Mouse (Mus musculus) cerebellum, adult 2 months (tissue): Measurements from ENCODE around the gene Prdm11. TPM values are rescaled to one million over a fixed set of nuclear protein-coding genes. Genes with fewer than 3 reads are reported as not detected.
A peak's percentile ranks its signal among the peaks of the same experiment; 100 is the strongest.

Experiments
- DNase-seq, 2 experiments: peaks; one replicate each; pipeline ENCODE4 v3.0.0; 2021
- H3K27ac ChIP-seq: fragments of 200-500 bp; 2 replicates; pipeline ENCODE4 v1.5.1; 2012; ENCODE audit warnings: low read length, control low read depth, inconsistent platforms; ENCODE audit not compliant: insufficient read depth
- H3K27me3 ChIP-seq: fragments of 200-500 bp; 2 replicates; pipeline ENCODE4 v1.6.1; 2012; ENCODE audit warnings: inconsistent platforms, mild to moderate bottlenecking, low read length, moderate library complexity; ENCODE audit not compliant: control insufficient read depth, insufficient read depth
- H3K4me1 ChIP-seq: fragments of 200-500 bp; 2 replicates; pipeline ENCODE4 v1.6.1; 2011; ENCODE audit warnings: low read length; ENCODE audit not compliant: control insufficient read depth, insufficient read depth
- H3K4me3 ChIP-seq: fragments of 200-500 bp; replicated peaks from 2 replicates; pipeline ENCODE3; 2011; ENCODE audit warnings: mild to moderate bottlenecking, low read depth, low read length, control low read depth; ENCODE audit not compliant: insufficient read depth
- CTCF ChIP-seq: fragments of 200-500 bp; IDR thresholded peaks from 2 replicates; pipeline ENCODE4 v1.5.1; 2011; ENCODE audit warnings: low read depth, mild to moderate bottlenecking, control low read depth, low read length, moderate library complexity, borderline replicate concordance; ENCODE audit not compliant: insufficient read depth
- POLR2A ChIP-seq: fragments of 200-500 bp; IDR thresholded peaks from 2 replicates; pipeline ENCODE4 v1.6.1; 2011; ENCODE audit warnings: low read length, control low read depth, borderline replicate concordance; ENCODE audit not compliant: insufficient read depth
- WGBS: fragments of 180-500 bp; shearing (Covaris S2); methylation state at CpG from one replicate; pipeline ENCODE4 v1.1.7; 2018; 5-methylcytosine and 5-hydroxymethylcytosine counted together
- polyA plus RNA-seq: library from polyadenylated mRNA; depleted of rRNA; stranded (reverse); fragments of >200 nt; gene quantifications from 2 replicates; pipeline ENCODE4 v1.2.3, GENCODE M21; 2012; rRNA removed

The Prdm11 gene
- polyA plus RNA-seq = 10.3 and 11.3 TPM in 2 replicates

- Histone ChIP-seq H3K4me1 (peaks cover 8% of the 10 kb centered on the region), H3K27ac (peak within 1 kb of the TSS; percentile 92), H3K4me3 (peak within 1 kb of the TSS; percentile 96), H3K27me3 (no peaks in the 10 kb centered on the region)
- 1% methylated on average over 90 of the region's 90 CpGs for WGBS
- TF ChIP-seq CTCF = no peak
- no peak for DNase-seq
Observed at GRCm38 (mm10) chr2:93045818-93046508, at the start of gene Prdm11. Gene Prdm11 (minus strand): TSS chr2:93046167.

- H3K27ac ChIP-seq = no peak overlapping the region
- no peak for DNase-seq
- WGBS = 61% methylated on average over 2 of the region's 2 CpGs
- H3K27me3 ChIP-seq = no peaks in the 10 kb centered on the region
- no peak overlapping the region for H3K4me3 ChIP-seq
- no peak for TF ChIP-seq POLR2A
- no peak for TF ChIP-seq CTCF
- 0 out of 2 replicates have a peak, but pooled peaks cover 3% of the 10 kb centered on the region for H3K4me1 ChIP-seq
Observed at GRCm38 (mm10) chr2:93092347-93092746, 46.4 kb upstream of the Prdm11 start.

DNA sequence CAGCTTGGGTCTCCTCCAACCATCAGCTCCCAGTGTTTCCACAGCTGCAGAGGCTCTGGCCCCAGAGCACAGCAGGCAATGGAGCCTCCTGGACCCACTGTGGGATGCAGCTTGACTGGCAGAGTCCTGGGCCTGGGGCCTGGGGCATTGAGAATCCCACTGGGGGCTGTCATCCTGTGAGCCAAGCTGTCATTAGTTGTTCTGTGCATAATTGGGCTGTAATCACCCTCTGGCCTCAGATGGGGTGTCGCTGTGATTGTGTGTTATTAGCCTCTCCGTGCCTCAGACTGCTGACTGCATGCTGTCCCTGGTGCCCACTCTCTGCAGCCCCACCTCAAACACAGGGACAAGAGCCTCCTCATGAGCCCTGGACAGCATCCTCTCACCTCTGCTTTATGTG, 45.7 kb upstream of the Prdm11 start:
- no peak for DNase-seq
- TF ChIP-seq POLR2A (no peak), CTCF (no peak)
- no peak overlapping the region for H3K27ac ChIP-seq
- no peak overlapping the region for H3K4me3 ChIP-seq
- H3K27me3 ChIP-seq = no peaks in the 10 kb centered on the region
- 0 out of 2 replicates have a peak, but pooled peaks cover 3% of the 10 kb centered on the region for H3K4me1 ChIP-seq
- WGBS = 40% methylated on average over 2 of the region's 2 CpGs

- 45% methylated on average over 7 of the region's 7 CpGs for WGBS
- no peak overlapping the region for H3K4me3 ChIP-seq
- H3K27ac ChIP-seq = no peak overlapping the region
- H3K4me1 ChIP-seq = 0 out of 2 replicates have a peak, but pooled peaks cover 3% of the 10 kb centered on the region
- DNase-seq = no peak
- H3K27me3 ChIP-seq = no peaks in the 10 kb centered on the region
- no peak for TF ChIP-seq CTCF
- no peak for TF ChIP-seq POLR2A
Observed at GRCm38 (mm10) chr2:93089379-93090089, 43.6 kb upstream of the Prdm11 start.

DNA sequence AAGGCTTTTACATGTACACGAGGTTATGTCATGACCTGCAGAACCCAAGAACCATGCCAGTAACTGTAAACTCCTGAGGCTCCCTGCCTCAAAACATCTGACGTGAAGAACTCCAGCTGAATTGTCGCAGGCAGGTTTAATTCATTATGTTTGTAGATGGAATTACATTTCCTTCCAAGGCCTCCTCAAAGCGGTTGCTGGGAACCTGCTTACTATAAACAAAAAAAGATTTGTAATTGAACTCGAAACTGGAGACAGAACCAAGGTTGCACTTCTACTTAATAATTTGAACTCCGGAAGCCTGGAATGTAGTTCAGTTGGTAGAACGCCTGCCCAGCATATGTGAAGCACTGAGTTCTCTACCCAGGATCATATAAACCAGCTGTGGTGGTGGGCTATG, 42.0 kb upstream of the Prdm11 start:
- H3K4me1 ChIP-seq = 0 out of 2 replicates have a peak, but pooled peaks cover 3% of the 10 kb centered on the region
- no peak for DNase-seq
- no peak overlapping the region for H3K4me3 ChIP-seq
- no peaks in the 10 kb centered on the region for H3K27me3 ChIP-seq
- TF ChIP-seq CTCF = no peak
- no peak for TF ChIP-seq POLR2A
- H3K27ac ChIP-seq = no peak overlapping the region
- 94% methylated on average over 7 of the region's 7 CpGs for WGBS

- H3K27me3 ChIP-seq = no peaks in the 10 kb centered on the region
- H3K27ac ChIP-seq = no peak overlapping the region
- no peak overlapping the region for H3K4me3 ChIP-seq
- 45% methylated on average over 8 of the region's 8 CpGs for WGBS
- no peak for DNase-seq
- TF ChIP-seq POLR2A (no peak), CTCF (no peak)
- H3K4me1 ChIP-seq = no peaks in the 10 kb centered on the region
Observed at GRCm38 (mm10) chr2:93085291-93086027, 39.5 kb upstream of the Prdm11 start.

DNA sequence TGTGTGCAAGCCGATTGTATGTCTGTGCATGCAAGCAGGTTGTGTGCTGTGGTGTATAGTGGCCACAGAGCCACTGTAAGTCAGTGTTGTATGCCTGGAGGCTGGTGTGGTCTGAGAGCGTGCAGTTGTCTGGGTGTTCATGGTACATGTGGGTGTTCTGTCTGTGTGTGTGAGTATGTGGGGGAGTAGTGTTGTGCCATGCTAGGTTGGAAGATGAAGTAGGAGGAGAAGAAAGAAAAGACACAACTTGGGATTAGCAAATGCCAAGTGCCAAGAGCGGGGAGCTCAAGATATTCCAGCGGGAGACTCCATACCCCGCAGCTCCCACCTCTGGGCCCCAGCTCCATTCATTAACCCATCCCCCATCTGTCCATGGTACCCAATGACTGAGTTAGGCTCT, 38.5 kb upstream of the Prdm11 start:
- no peaks in the 10 kb centered on the region for H3K27me3 ChIP-seq
- H3K27ac ChIP-seq = no peak overlapping the region
- H3K4me1 ChIP-seq = no peaks in the 10 kb centered on the region
- no peak for TF ChIP-seq CTCF
- TF ChIP-seq POLR2A = no peak
- no peak for DNase-seq
- 92% methylated on average over 5 of the region's 5 CpGs for WGBS
- no peak overlapping the region for H3K4me3 ChIP-seq
